In genomic region chr5:116202692-116203091, GRCm38 (mm10) we compare ENCODE assay signal across 21 mouse cellular contexts.
A peak's percentile ranks its signal among the peaks of the same experiment; 100 is the strongest.
DNase-seq lines count a peak whose midpoint lies in the region; ATAC-seq and TF ChIP-seq lines count a peak whose summit lies in the region.
"Had no signal": no experiment of that assay in that cellular context is flagged by ENCODE, and none has a peak within 500 bp of the region (broad histone marks: within the 10 kb centered on the region; RNA-seq: fewer than 3 reads in every experiment).

No protein-coding gene starts in this region.

- H3K9ac ChIP-seq in forebrain, embryonic 14.5 days (ENCODE audit: low read length): no peak overlapping the region
- no peak overlapping the region for H3K9ac ChIP-seq in forebrain, embryonic 12.5 days
- no peak overlapping the region for H3K9ac ChIP-seq in forebrain, postnatal 0 days
- H3K9ac ChIP-seq: hindbrain, embryonic 13.5 days; intestine, embryonic 15.5 days had no signal

- H3K4me2 ChIP-seq in forebrain, embryonic 14.5 days (ENCODE audit: low read length): no peak overlapping the region
- H3K4me2 ChIP-seq in forebrain, embryonic 12.5 days: no peak overlapping the region
- no peak overlapping the region for H3K4me2 ChIP-seq in forebrain, postnatal 0 days (ENCODE audit: low read depth)
- H3K4me2 ChIP-seq: heart, embryonic 11.5 days; hindbrain, embryonic 13.5 days; intestine, embryonic 15.5 days had no signal

- H3K27ac ChIP-seq in forebrain, embryonic 14.5 days (ENCODE audit: low read depth, low read length): no peak overlapping the region
- H3K27ac ChIP-seq in forebrain, embryonic 12.5 days: no peak overlapping the region
- H3K27ac ChIP-seq in forebrain, postnatal 0 days (ENCODE audit: low read depth, low read length): no peak overlapping the region
- H3K27ac ChIP-seq: heart, adult 2 months; hindbrain, embryonic 13.5 days; intestine, embryonic 15.5 days had no signal

- WGBS in forebrain, embryonic 14.5 days: 44% methylated on average over 5 of the region's 5 CpGs
- WGBS in forebrain, embryonic 12.5 days: 59% methylated on average over 5 of the region's 5 CpGs
- 30% methylated on average over 5 of the region's 5 CpGs for WGBS in forebrain, postnatal 0 days

- TF ChIP-seq CTCF in forebrain, postnatal 0 days (IDR thresholded peaks at IDR 0.05; ENCODE audit: low read depth): no peak

- ATAC-seq in forebrain, embryonic 14.5 days: peak; percentile 79
- ATAC-seq in forebrain, embryonic 12.5 days (ENCODE audit: low FRiP score): no peak
- no peak for ATAC-seq in megakaryocyte, adult 5-6 weeks (ENCODE audit: poor library complexity, severe bottlenecking)
- peak; percentile 90 for ATAC-seq in forebrain, postnatal 0 days
- ATAC-seq: hindbrain, embryonic 16.5 days; intestine, embryonic 15.5 days had no signal

- no peaks in the 10 kb centered on the region for H3K27me3 ChIP-seq in forebrain, embryonic 14.5 days (replicated peaks; ENCODE audit: control insufficient read depth, insufficient read depth, low read length)
- H3K27me3 ChIP-seq in forebrain, embryonic 12.5 days: no peaks in the 10 kb centered on the region
- no peaks in the 10 kb centered on the region for H3K27me3 ChIP-seq in megakaryocyte, embryonic 14.5 days (replicated peaks)
- H3K27me3 ChIP-seq in forebrain, postnatal 0 days (ENCODE audit: insufficient read depth, low read length): no peaks in the 10 kb centered on the region
- H3K27me3 ChIP-seq: CH12.LX; hindbrain, embryonic 13.5 days; intestine, embryonic 15.5 days had no signal

- no peak overlapping the region for H3K4me3 ChIP-seq in forebrain, embryonic 14.5 days (ENCODE audit: low read depth, low read length)
- no peak overlapping the region for H3K4me3 ChIP-seq in forebrain, embryonic 12.5 days (replicated peaks)
- H3K4me3 ChIP-seq in megakaryocyte, embryonic 14.5 days (replicated peaks): peak overlapping the region; percentile 74
- no peak overlapping the region for H3K4me3 ChIP-seq in forebrain, postnatal 0 days (ENCODE audit: low read depth, low read length)
- H3K4me3 ChIP-seq: heart, adult 2 months; hindbrain, embryonic 13.5 days; intestine, embryonic 15.5 days had no signal

- H3K4me1 ChIP-seq in forebrain, embryonic 14.5 days (ENCODE audit: control insufficient read depth, insufficient read depth, low read length): peaks cover 6% of the 10 kb centered on the region; the same call in 1 of the 2 replicates
- peaks cover 5% of the 10 kb centered on the region; the same call in 1 of the 2 replicates for H3K4me1 ChIP-seq in forebrain, embryonic 12.5 days
- no peaks in the 10 kb centered on the region for H3K4me1 ChIP-seq in megakaryocyte, embryonic 14.5 days
- peaks cover 2% of the 10 kb centered on the region; the same call in 1 of the 2 replicates for H3K4me1 ChIP-seq in forebrain, postnatal 0 days (ENCODE audit: insufficient read depth)
- H3K4me1 ChIP-seq: intestine, embryonic 15.5 days had no signal

- no peaks in the 10 kb centered on the region for H3K36me3 ChIP-seq in forebrain, embryonic 14.5 days (ENCODE audit: control insufficient read depth, insufficient read depth, low read length)
- no peaks in the 10 kb centered on the region for H3K36me3 ChIP-seq in forebrain, embryonic 12.5 days (replicated peaks)
- no peaks in the 10 kb centered on the region for H3K36me3 ChIP-seq in megakaryocyte, embryonic 14.5 days (replicated peaks; ENCODE audit: low read length)
- no peaks in the 10 kb centered on the region for H3K36me3 ChIP-seq in forebrain, postnatal 0 days (ENCODE audit: insufficient read depth)
- H3K36me3 ChIP-seq: hindbrain, embryonic 13.5 days; intestine, embryonic 15.5 days had no signal

- H3K9me3 ChIP-seq in forebrain, embryonic 14.5 days (replicated peaks; ENCODE audit: control insufficient read depth, low read length): no peaks in the 10 kb centered on the region
- H3K9me3 ChIP-seq in forebrain, embryonic 12.5 days: no peaks in the 10 kb centered on the region
- peaks cover 30% of the 10 kb centered on the region for H3K9me3 ChIP-seq in megakaryocyte, embryonic 14.5 days
- no peaks in the 10 kb centered on the region for H3K9me3 ChIP-seq in forebrain, postnatal 0 days (ENCODE audit: low read length)
- H3K9me3 ChIP-seq: hindbrain, embryonic 13.5 days; intestine, embryonic 15.5 days had no signal

- DNase-seq in forebrain, embryonic 14.5 days (ENCODE audit: low spot score): peak; percentile 76
- peak; percentile 16 for DNase-seq in brain, adult 2 months (ENCODE audit: low read depth, low spot score)
- DNase-seq in forebrain, postnatal 0 days: peak; percentile 55
- DNase-seq in kidney, adult 8-10 months: no peak
- DNase-seq: adrenal gland, adult 2 months; adrenal gland, postnatal 14 days; B cell, adult 2 months; cerebellum, adult 18-20 months; cerebellum, adult 9-10 months; cerebellum, postnatal 14 days; gastrocnemius, postnatal 25 days; heart, adult 2 months; kidney, adult 11 months had no signal

Comparison
In these comparisons a context has a peak if more than half of its experiments do, and no peak if none do; other contexts are left out.
1. ATAC-seq: peak in forebrain, embryonic 14.5 days (single experiment) and forebrain, postnatal 0 days (single experiment); none in forebrain, embryonic 12.5 days (single experiment) and megakaryocyte, adult 5-6 weeks (single experiment).
2. DNase-seq: peak in forebrain, embryonic 14.5 days (single experiment), brain, adult 2 months (single experiment) and forebrain, postnatal 0 days (single experiment); none in kidney, adult 8-10 months (0 of 2).